Mouse (Mus musculus): ENCODE data around the gene Begain.

GRCm38 (mm10) chr12:109045581-109045980, 22.4 kb downstream of the Begain start:
- no peak for TF ChIP-seq POLR2A (IDR thresholded peaks at IDR 0.05; ENCODE audit: low read depth, low read length)
- TF ChIP-seq CTCF (IDR thresholded peaks at IDR 0.05; ENCODE audit: extremely low read depth, insufficient read length, insufficient replicate concordance, low read depth, low read length) = no peak

Measured in small intestine, adult 2 months (tissue).